Mouse (Mus musculus) regulatory T cell (primary cell): ENCODE data around the gene Sdc4.

Source experiments
- in situ Hi-C: fragments of 300-600 bp; cut with MboI, MseI; formaldehyde crosslinking; loops from one replicate; pipeline ENCODE4 v1.15.1; 2025; ENCODE audit warnings: high pct_unique_total_duplicates

The Sdc4 gene

DNA sequence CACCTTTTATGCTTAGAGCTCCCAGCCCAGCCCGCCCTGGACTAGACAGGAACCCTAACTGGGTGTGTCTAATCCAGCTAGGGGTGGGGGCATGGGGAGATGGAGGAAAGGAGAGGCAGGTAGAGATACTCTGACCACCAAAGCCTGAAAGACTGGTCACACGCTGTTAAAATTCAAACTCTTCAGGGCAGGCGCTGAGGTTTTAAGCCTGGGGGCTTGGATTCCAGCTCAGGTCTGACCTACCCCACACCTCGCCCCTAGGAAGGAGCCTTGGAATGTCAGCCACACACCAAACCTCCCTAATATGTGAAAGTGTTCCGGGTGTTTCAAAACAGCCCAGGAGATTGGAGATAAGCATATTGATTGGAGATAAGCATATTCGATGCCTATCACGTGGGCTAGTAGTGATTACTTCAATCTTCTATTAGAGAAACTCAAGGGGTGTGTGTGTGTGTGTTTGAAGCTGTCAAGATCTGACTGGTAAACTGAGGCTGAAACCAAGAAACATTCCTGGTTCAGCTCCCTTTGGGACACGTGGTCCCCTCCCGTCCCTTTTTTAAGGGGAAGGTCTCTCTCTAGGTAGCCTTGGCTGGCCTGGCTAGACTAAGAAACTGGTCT, 10.3 kb downstream of the Sdc4 start:
- in situ Hi-C loops = loop anchor here (25.0 kb wide), 1 partner anchor 304 kb away; the partner anchor contains the start of genes Dnttip1 and Wfdc3

DNA sequence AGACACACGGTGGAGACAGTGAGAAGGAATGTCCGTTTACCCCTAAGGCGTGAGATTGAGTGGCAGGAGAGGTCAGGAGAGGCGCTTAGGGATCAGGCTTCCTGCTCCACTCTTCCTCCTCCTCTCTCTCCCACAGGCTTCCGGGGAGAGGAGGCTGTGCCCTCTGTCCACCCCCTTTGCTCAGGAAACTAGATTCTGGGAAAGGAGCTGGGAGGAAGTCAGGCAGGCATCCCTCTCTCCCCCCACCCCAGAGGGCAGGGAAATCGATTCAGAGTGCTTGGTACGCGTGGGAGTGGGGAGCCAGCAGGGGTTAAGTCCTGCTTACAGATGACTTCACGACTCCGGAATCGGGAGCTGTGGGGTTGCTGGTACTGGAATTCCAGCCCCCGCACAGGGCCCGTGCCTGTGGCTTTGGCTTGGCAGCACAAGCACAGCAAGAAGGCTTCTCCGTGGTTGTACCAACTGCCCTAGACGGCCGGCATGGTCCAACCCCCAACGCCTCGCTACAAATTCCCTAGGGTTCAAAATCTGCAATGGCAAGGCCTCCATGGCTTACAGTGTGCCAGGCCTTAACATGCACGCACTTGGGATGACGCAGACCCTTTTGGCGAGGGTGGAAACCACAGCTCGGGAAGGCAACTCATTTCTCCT, 11.0 kb downstream of the Sdc4 start:
- in situ Hi-C loops = loop anchor here (25.0 kb wide), 1 partner anchor 305 kb away; the partner anchor contains the start of genes Dnttip1 and Wfdc3

- in situ Hi-C loops = loop anchor here (25.0 kb wide), 1 partner anchor 305 kb away; the partner anchor contains the start of genes Dnttip1 and Wfdc3
Measured at GRCm38 (mm10) chr2:164431676-164432465, 11.8 kb downstream of the Sdc4 start.

DNA sequence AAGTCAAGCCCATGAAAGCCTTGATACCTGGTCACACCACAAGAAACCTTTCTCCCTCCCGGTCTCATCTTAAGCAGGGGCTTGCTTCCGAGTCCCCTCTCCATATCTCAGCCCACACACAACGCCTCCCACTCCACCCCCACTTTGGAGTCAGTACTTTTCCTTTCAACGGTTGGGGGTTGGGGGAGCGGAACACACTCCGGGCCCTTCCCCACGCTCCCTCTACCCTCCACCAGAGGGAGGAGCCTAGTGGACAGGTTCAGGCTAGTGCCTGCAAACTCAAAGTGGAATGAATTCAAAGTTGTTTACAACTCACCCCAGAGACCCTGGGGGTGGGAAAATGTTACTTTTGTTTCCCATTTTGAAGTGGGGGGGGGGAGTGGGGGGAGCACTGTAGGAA, 13.0 kb downstream of the Sdc4 start:
- in situ Hi-C loops = loop anchor here (25.0 kb wide), 1 partner anchor 307 kb away; the partner anchor contains the start of genes Dnttip1 and Wfdc3

DNA sequence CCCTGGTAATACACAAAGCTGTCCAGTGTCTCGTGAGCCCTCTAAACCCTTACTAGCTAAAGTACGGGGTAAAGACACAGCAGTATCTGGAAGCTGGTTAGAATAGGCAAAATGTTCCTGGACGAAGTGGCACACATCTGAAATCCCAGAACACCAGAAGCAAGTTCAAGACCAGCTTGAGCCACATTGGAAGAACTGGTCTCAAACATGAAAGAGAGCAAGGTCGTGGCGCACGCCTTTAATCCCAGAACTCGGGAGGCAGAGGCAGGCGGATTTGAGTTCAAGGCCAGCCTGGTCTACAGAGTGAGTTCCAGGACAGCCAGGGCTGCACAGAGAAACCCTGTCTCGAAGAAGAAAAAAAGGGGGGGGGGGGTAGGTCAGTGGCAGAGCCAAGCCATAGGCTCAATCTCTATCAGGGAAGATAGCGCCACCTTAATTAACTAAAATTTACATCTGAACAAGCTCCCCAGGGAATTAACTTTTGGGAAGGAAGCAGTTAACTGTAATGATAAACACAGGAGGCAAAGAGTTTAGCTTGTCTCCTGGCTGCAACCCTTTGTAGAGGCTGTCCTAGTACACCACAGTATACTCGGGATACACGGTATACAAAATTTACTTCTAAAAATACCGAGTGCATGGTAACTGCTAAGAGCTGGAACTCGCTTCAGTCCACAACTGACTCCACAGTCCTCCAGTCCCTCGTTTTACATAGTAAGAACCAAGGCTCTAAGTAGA, 13.6 kb downstream of the Sdc4 start:
- in situ Hi-C loops = loop anchor here (25.0 kb wide), 1 partner anchor 307 kb away; the partner anchor contains the start of genes Dnttip1 and Wfdc3

GRCm38 (mm10) chr2:164428451-164428850, 15.2 kb downstream of the Sdc4 start:
- in situ Hi-C loops = loop anchor here (25.0 kb wide), 1 partner anchor 309 kb away; the partner anchor contains the start of genes Dnttip1 and Wfdc3

GRCm38 (mm10) chr2:164426952-164427351, 16.7 kb downstream of the Sdc4 start:
- in situ Hi-C loops = loop anchor here (25.0 kb wide), 1 partner anchor 310 kb away; the partner anchor contains the start of genes Dnttip1 and Wfdc3

GRCm38 (mm10) chr2:164426121-164426520, 17.6 kb downstream of the Sdc4 start:
- in situ Hi-C loops = loop anchor here (25.0 kb wide), 1 partner anchor 311 kb away; the partner anchor contains the start of genes Dnttip1 and Wfdc3

- in situ Hi-C loops = loop anchor here (25.0 kb wide), 1 partner anchor 312 kb away; the partner anchor contains the start of genes Dnttip1 and Wfdc3
Measured at GRCm38 (mm10) chr2:164425401-164425800, 18.3 kb downstream of the Sdc4 start.

- in situ Hi-C loops = no loop called here
Measured at GRCm38 (mm10) chr2:164424406-164424805, 19.3 kb downstream of the Sdc4 start.

GRCm38 (mm10) chr2:164423464-164423863, 20.2 kb downstream of the Sdc4 start:
- in situ Hi-C loops = no loop called here

GRCm38 (mm10) chr2:164422675-164423393, 20.9 kb downstream of the Sdc4 start:
- in situ Hi-C loops = no loop called here

DNA sequence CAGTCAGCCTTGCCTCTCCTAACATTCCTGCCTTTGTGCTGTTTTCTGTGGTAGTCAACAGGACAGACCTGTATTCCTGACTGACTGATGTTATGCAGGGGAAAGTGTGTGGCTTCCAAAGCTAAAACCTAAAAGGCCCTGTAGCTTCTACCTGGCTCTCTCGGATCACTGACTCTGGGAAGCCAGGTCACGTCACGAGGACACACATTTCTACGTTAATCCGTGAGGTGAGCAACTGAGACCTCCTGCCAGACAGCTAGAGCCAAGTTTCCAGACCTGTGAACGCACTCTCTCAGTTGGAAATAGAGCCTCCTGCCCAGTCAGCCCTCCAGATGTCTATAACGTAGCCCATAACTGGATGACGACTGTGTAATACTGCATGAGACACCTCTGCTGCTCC, 21.7 kb downstream of the Sdc4 start:
- in situ Hi-C loops = no loop called here

DNA sequence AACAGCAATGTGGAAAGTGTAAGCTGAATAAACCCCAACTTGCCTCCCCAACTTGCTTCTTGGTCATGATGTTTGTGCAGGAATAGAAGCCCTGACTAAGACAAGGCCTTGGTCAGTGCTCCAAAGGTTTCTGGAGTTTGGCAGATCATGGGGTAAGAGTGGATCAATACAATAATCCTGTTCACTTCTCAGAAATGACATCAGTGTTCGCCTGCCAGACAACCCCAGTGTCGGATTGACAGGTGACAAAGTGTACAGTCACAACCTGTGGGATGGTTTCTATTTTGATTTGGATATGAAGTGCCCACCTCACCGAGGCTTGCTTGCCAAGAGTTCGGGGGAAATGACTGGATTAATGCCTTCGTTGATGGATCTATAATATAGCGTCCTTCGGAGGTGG, 22.4 kb downstream of the Sdc4 start:
- in situ Hi-C loops = no loop called here

DNA sequence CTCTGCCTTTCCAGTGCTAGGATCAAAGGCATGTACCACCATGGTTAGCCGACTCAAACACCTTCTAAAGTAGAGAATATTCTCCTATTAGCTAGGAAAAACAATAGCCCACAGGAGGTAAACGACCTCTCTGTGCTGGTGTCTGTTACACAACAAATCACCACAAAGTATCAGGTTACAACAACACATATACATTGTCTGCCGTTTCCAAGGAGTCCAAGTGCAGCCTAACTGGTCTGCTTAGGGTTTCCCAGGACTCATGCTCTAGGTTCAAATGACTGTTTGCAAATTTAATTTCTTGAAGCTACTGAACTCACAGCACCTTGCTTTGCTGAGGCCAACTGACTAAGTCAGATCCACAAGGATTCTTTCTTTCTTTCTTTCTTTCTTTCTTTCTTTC, 24.2 kb downstream of the Sdc4 start:
- in situ Hi-C loops = no loop called here

DNA sequence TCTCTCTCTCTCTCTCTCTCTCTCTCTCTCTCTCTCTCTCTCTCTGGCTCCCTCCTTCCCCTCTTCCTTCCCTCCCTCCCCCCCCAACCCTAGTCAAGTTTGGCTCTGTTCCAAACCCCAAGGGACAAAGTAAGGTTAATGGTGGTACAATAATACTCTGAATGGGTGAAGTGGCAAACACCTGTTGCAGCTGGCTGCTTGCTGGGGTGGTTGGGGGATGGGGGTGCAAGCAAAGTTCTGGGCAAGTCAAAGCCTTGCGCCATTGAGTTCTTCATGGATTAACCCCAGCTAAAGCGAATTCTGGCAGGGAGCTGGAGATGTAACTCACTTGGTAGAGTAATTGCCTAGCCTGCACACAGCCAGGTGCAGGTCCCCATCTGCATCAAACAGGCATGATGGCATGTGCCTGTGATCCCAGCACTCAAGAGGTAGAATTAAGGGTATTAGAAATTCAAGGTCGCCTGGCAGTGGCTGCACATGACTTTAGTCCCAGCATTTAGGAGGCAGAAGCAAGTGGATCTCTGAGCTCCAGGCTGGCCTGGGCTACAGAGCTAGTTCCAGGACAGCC, 25.3 kb downstream of the Sdc4 start:
- in situ Hi-C loops = no loop called here

DNA sequence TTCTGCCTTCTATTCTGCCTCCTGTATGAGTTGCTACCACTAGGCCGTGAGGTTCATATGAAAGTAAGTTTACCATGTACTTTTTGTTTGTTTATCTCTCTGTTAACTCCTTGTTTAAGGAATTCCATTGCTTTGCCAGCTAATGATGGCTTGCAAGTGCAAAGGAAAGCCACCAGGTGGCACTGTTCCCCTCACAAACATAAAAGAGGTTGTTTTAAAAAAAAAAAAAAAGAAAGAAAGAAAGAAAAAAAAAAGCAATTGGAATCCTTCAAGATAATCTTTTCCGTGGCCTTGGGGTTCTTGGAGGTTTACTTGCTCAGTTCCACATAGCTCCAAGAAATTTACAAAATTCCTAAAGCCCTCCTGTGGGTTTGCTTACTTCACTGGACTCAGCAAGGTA, 26.5 kb downstream of the Sdc4 start:
- in situ Hi-C loops = no loop called here

DNA sequence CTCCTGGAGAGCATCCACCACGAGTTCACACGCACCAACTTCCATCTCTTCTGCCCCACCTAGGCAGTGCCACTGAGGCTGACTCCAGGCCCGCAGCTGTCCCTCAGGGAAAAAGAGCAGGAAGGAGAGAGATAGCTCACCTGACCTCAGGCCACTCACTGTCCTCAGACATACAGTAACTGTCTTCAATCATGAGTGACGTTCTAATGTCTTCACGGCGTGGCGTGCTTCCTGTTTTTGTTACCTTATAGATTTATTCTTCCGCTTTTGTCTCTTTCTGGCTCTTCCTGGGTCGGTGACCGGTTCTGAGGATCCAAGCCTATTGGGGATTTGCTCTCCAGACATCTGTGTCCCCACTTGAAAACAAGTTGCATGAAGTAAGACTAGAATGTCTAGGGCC, 29.1 kb downstream of the Sdc4 start:
- in situ Hi-C loops = no loop called here

DNA sequence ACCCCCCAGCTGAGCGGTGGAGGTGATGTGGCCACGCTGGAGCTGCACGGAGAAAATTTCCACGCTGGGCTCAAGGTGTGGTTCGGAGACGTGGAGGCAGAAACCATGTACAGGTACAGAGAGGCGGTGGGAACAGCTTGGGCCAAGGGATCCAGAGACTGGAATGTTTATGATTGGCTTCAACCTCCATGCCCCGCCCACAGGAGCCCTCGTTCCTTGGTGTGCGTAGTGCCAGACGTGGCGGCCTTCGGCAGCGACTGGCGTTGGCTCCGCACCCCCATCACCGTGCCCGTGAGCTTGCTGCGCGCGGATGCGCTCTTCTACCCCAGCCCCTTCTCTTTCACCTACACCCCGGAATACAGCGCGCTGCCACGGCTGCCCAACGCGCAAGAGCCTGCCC, 29.5 kb downstream of the Sdc4 start:
- in situ Hi-C loops = no loop called here

GRCm38 (mm10) chr2:164407708-164408107, 36.0 kb downstream of the Sdc4 start:
- in situ Hi-C loops = no loop called here
